Mouse (Mus musculus) hindbrain, embryonic 11.5 days (tissue): ENCODE measurements at regions not wholly inside any gene's neighbourhood (a gene's known extent, or its start where the extent isn't known, plus 50 kb on each side); places are given as distances from the start of the nearest gene placed in this dataset.
A peak's percentile ranks its signal among the peaks of the same experiment; 100 is the strongest.

Experiments
- ATAC-seq: fragments of 200-750 bp; cut with Nextera tagmentation; 2 replicates; pipeline ENCODE4 v1.8.0; 2017; ENCODE audit warnings: mild to moderate bottlenecking, moderate TSS enrichment, moderate library complexity; ENCODE audit not compliant: low FRiP score
- DNase-seq: peaks from one replicate; pipeline ENCODE4 v3.0.0-alpha.2; 2015; ENCODE audit warnings: low spot score
- H3K27ac ChIP-seq: fragments of 300-500 bp; sonication (generic); 2 replicates; pipeline ENCODE4 v1.5.1; 2014; ENCODE audit warnings: mild to moderate bottlenecking, low read depth, low read length
- H3K27me3 ChIP-seq: fragments of 300-500 bp; sonication (generic); 2 replicates; pipeline ENCODE4 v1.6.1; 2014; ENCODE audit warnings: mild to moderate bottlenecking, low read length, moderate library complexity, mixed read lengths; ENCODE audit not compliant: control insufficient read depth, insufficient read depth
- H3K36me3 ChIP-seq: fragments of 300-500 bp; sonication (generic); 2 replicates; pipeline ENCODE4 v1.6.1; 2014; ENCODE audit warnings: mild to moderate bottlenecking, low read length, moderate library complexity, mixed read lengths; ENCODE audit not compliant: control insufficient read depth, insufficient read depth
- H3K4me1 ChIP-seq: fragments of 300-500 bp; sonication (generic); replicated peaks from 2 replicates; pipeline ENCODE4 v1.6.1; 2014; ENCODE audit warnings: low read length, mixed read lengths; ENCODE audit not compliant: control insufficient read depth, insufficient read depth
- H3K4me2 ChIP-seq: fragments of 300-500 bp; sonication (generic); replicated peaks from 2 replicates; pipeline ENCODE4 v1.6.1; 2014; ENCODE audit warnings: mild to moderate bottlenecking, low read depth, low read length
- H3K4me3 ChIP-seq: fragments of 300-500 bp; sonication (generic); 2 replicates; pipeline ENCODE4 v1.5.1; 2014; ENCODE audit warnings: low read depth, low read length
- H3K9ac ChIP-seq: fragments of 300-500 bp; sonication (generic); 2 replicates; pipeline ENCODE4 v1.6.1; 2014; ENCODE audit warnings: low read depth, low read length
- H3K9me3 ChIP-seq: fragments of 300-500 bp; sonication (generic); 2 replicates; pipeline ENCODE4 v1.6.1; 2016; ENCODE audit warnings: low read length; ENCODE audit not compliant: control insufficient read depth
- WGBS: fragments of 180-500 bp; shearing (Covaris S2); extraction: QIAGEN DNeasy Blood & Tissue Kit; methylation state at CpG from one replicate; pipeline ENCODE4 v1.1.7; 2014; 5-methylcytosine and 5-hydroxymethylcytosine counted together

GRCm38 (mm10) chr15:67481733-67482132 is 981.0 kb upstream of the Lrrc6 start:
- no peak overlapping the region for H3K27ac ChIP-seq
- no peaks in the 10 kb centered on the region for H3K4me1 ChIP-seq
- no peaks in the 10 kb centered on the region for H3K27me3 ChIP-seq
- H3K9ac ChIP-seq, result no peak overlapping the region
- DNase-seq (no peak), ATAC-seq (no peak)
- no peaks in the 10 kb centered on the region for H3K36me3 ChIP-seq
- 82% methylated on average over 2 of the region's 2 CpGs for WGBS
- H3K4me2 ChIP-seq, result no peak overlapping the region
- no peak overlapping the region for H3K4me3 ChIP-seq
- H3K9me3 ChIP-seq, result no peaks in the 10 kb centered on the region

- Histone ChIP-seq H3K36me3 (no peaks in the 10 kb centered on the region), H3K27me3 (no peaks in the 10 kb centered on the region), H3K4me3 (no peak overlapping the region), H3K4me1 (no peaks in the 10 kb centered on the region), H3K4me2 (no peak overlapping the region), H3K27ac (no peak overlapping the region), H3K9ac (no peak overlapping the region), H3K9me3 (no peaks in the 10 kb centered on the region)
- DNase-seq, result no peak
- no peak for ATAC-seq
- WGBS, result 86% methylated on average over 5 of the region's 5 CpGs
Measured at GRCm38 (mm10) chr15:67474325-67474724, 973.6 kb upstream of the Lrrc6 start.

- H3K27ac ChIP-seq, result no peak overlapping the region
- no peak overlapping the region for H3K4me2 ChIP-seq
- H3K27me3 ChIP-seq, result no peaks in the 10 kb centered on the region
- no peak overlapping the region for H3K4me3 ChIP-seq
- no peaks in the 10 kb centered on the region for H3K36me3 ChIP-seq
- no peaks in the 10 kb centered on the region for H3K9me3 ChIP-seq
- no peaks in the 10 kb centered on the region for H3K4me1 ChIP-seq
- ATAC-seq, result no peak
- no peak for DNase-seq
- no peak overlapping the region for H3K9ac ChIP-seq
Measured at GRCm38 (mm10) chr15:67472979-67473378, 972.3 kb upstream of the Lrrc6 start.

- WGBS, result 91% methylated on average over 1 of the region's 1 CpGs
- Histone ChIP-seq H3K9ac (no peak overlapping the region), H3K4me2 (no peak overlapping the region), H3K27ac (no peak overlapping the region), H3K27me3 (no peaks in the 10 kb centered on the region), H3K36me3 (no peaks in the 10 kb centered on the region), H3K4me3 (no peak overlapping the region), H3K9me3 (no peaks in the 10 kb centered on the region), H3K4me1 (no peaks in the 10 kb centered on the region)
- ATAC-seq (no peak), DNase-seq (no peak)
Measured at GRCm38 (mm10) chr15:67471283-67471682, 970.6 kb upstream of the Lrrc6 start.

GRCm38 (mm10) chr15:67470036-67470435 is 969.3 kb upstream of the Lrrc6 start:
- Histone ChIP-seq H3K4me2 (no peak overlapping the region), H3K27me3 (no peaks in the 10 kb centered on the region), H3K9me3 (no peaks in the 10 kb centered on the region), H3K36me3 (no peaks in the 10 kb centered on the region), H3K4me3 (no peak overlapping the region), H3K27ac (no peak overlapping the region), H3K4me1 (no peaks in the 10 kb centered on the region), H3K9ac (no peak overlapping the region)
- DNase-seq, result no peak
- no peak for ATAC-seq

GRCm38 (mm10) chr15:67467404-67468345 is 967.0 kb upstream of the Lrrc6 start:
- DNase-seq (no peak), ATAC-seq (no peak)
- no peak overlapping the region for H3K4me2 ChIP-seq
- H3K9ac ChIP-seq, result no peak overlapping the region
- no peaks in the 10 kb centered on the region for H3K36me3 ChIP-seq
- H3K4me3 ChIP-seq, result no peak overlapping the region
- H3K4me1 ChIP-seq, result no peaks in the 10 kb centered on the region
- no peaks in the 10 kb centered on the region for H3K9me3 ChIP-seq
- no peaks in the 10 kb centered on the region for H3K27me3 ChIP-seq
- no peak overlapping the region for H3K27ac ChIP-seq
- 59% methylated on average over 4 of the region's 4 CpGs for WGBS

GRCm38 (mm10) chr15:67462863-67463262 is 962.2 kb upstream of the Lrrc6 start:
- WGBS, result 91% methylated on average over 3 of the region's 3 CpGs
- Histone ChIP-seq H3K36me3 (no peaks in the 10 kb centered on the region), H3K27ac (no peak overlapping the region), H3K4me3 (no peak overlapping the region), H3K4me2 (no peak overlapping the region), H3K9ac (no peak overlapping the region), H3K4me1 (no peaks in the 10 kb centered on the region), H3K9me3 (no peaks in the 10 kb centered on the region), H3K27me3 (no peaks in the 10 kb centered on the region)
- ATAC-seq (no peak), DNase-seq (no peak)

- no peak overlapping the region for H3K9ac ChIP-seq
- H3K36me3 ChIP-seq, result no peaks in the 10 kb centered on the region
- no peaks in the 10 kb centered on the region for H3K27me3 ChIP-seq
- 71% methylated on average over 1 of the region's 1 CpGs for whole genome bisulfite sequencing
- H3K27ac ChIP-seq, result no peak overlapping the region
- H3K4me1 ChIP-seq, result no peaks in the 10 kb centered on the region
- ATAC-seq (no peak), DNase-seq (no peak)
- H3K4me3 ChIP-seq, result no peak overlapping the region
- H3K9me3 ChIP-seq, result no peaks in the 10 kb centered on the region
- H3K4me2 ChIP-seq, result no peak overlapping the region
Measured at GRCm38 (mm10) chr15:67460384-67460783, 959.7 kb upstream of the Lrrc6 start.

GRCm38 (mm10) chr15:67434284-67434683 is 933.6 kb upstream of the Lrrc6 start:
- 35% methylated on average over 2 of the region's 2 CpGs for WGBS
- no peaks in the 10 kb centered on the region for H3K27me3 ChIP-seq
- no peak overlapping the region for H3K27ac ChIP-seq
- DNase-seq, result peak; percentile 84
- H3K9me3 ChIP-seq, result no peaks in the 10 kb centered on the region
- H3K4me2 ChIP-seq, result no peak overlapping the region
- no peak overlapping the region for H3K4me3 ChIP-seq
- no peak overlapping the region for H3K9ac ChIP-seq
- H3K36me3 ChIP-seq, result no peaks in the 10 kb centered on the region
- peak; percentile 75 for ATAC-seq
- no peaks in the 10 kb centered on the region for H3K4me1 ChIP-seq
